Mouse (Mus musculus): ENCODE measurements around the gene Galk2.

DNA sequence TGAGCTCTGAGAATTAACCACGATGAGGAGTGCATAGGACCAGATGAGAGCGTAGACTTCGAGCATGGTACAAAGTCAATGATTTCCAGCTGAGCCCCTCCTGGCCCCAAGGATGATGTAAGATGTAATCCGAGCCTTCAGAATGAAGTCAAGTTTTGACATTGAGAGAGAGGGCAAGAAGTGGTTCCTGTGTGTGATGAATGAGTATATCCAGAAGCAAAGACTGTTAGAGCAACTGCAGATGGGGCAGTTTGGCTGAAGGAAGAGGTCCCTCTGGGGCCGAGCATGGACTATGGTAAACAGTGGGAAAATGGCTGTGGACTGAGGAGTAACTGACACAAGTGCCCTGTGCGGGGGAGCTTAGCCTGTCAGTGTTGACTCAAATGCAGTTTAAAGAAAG is 114.3 kb downstream of the Galk2 start:
- TF ChIP-seq HCFC1 (IDR thresholded peaks at IDR 0.05; ENCODE audit: low read depth, low read length) (no peak), SMC3 (IDR thresholded peaks at IDR 0.05; ENCODE audit: low read depth, low read length) (no peak), CHD1 (IDR thresholded peaks at IDR 0.05; ENCODE audit: low read depth, low read length) (no peak), MEF2A (IDR thresholded peaks at IDR 0.05; ENCODE audit: extremely low read depth, insufficient replicate concordance, low read depth, low read length, poor library complexity, severe bottlenecking) (no peak), CTCF (IDR thresholded peaks at IDR 0.05 in 2 of 3, conservative IDR thresholded peaks at IDR 0.05 in 1 of 3; ENCODE audit: control insufficient read depth in 1 of 3, insufficient read depth in 1 of 3, low read depth in 2 of 3, low read length in 3 of 3, poor library complexity in 1 of 3, severe bottlenecking in 1 of 3) (no peak), POLR2A (IDR thresholded peaks at IDR 0.05; ENCODE audit: control insufficient read depth in 1 of 2, insufficient read depth in 1 of 2, low read depth in 1 of 2, low read length in 2 of 2, poor library complexity in 1 of 2) (no peak)

Measured in MEL (cell line).